Mouse (Mus musculus) heart, adult 2 months (tissue): ENCODE measurements around the gene Olfr623. TPM values are rescaled to one million over a fixed set of nuclear protein-coding genes. Genes with fewer than 3 reads are reported as not detected.

Experiments used
- DNase-seq, 2 experiments: peaks; one replicate each; pipeline ENCODE4 v3.0.0; 2021
- H3K27ac ChIP-seq: fragments of 200-600 bp; 2 replicates; pipeline ENCODE4 v1.8.1; 2022
- H3K27me3 ChIP-seq: fragments of 200-500 bp; 2 replicates; pipeline ENCODE4 v1.6.1; 2012; ENCODE audit warnings: mild to moderate bottlenecking, low read length, inconsistent platforms, mixed read lengths; ENCODE audit not compliant: control insufficient read depth, insufficient read depth
- H3K36me3 ChIP-seq: fragments of 200-500 bp; 2 replicates; pipeline ENCODE4 v1.6.1; 2012; ENCODE audit warnings: low read length, inconsistent platforms; ENCODE audit not compliant: control insufficient read depth, insufficient read depth
- H3K4me1 ChIP-seq: fragments of 200-500 bp; 2 replicates; pipeline ENCODE4 v1.6.1; 2011; ENCODE audit warnings: low read length; ENCODE audit not compliant: control insufficient read depth, insufficient read depth
- H3K4me3 ChIP-seq: fragments of 200-600 bp; 2 replicates; pipeline ENCODE4 v1.8.1; 2022
- H3K79me2 ChIP-seq: fragments of 200-500 bp; replicated peaks from 2 replicates; pipeline ENCODE4 v1.6.1; 2012; ENCODE audit warnings: mild to moderate bottlenecking, inconsistent platforms, low read length, moderate library complexity, mixed read lengths; ENCODE audit not compliant: control insufficient read depth, insufficient read depth
- H3K9ac ChIP-seq: fragments of 200-500 bp; 2 replicates; pipeline ENCODE4 v1.6.1; 2012; ENCODE audit warnings: low read depth, mild to moderate bottlenecking, control low read depth, inconsistent platforms, low read length, mixed read lengths
- CTCF ChIP-seq: fragments of 200-600 bp; IDR thresholded peaks from 2 replicates; pipeline ENCODE4 v1.8.1; 2022; ENCODE audit warnings: antibody characterized with exemption, mild to moderate bottlenecking, moderate library complexity
- EP300 ChIP-seq: fragments of 200-500 bp; IDR thresholded peaks from 2 replicates; pipeline ENCODE4 v1.6.1; 2011; ENCODE audit warnings: low read depth, low read length, control low read depth; ENCODE audit not compliant: insufficient read depth
- POLR2A ChIP-seq: fragments of 200-500 bp; IDR thresholded peaks from 2 replicates; pipeline ENCODE4 v1.6.1; 2011; ENCODE audit warnings: mild to moderate bottlenecking, low read depth, low read length, control low read depth; ENCODE audit not compliant: insufficient read depth
- WGBS: fragments of 180-500 bp; shearing (Covaris S2); methylation state at CpG from one replicate; pipeline ENCODE4 v1.1.7; 2018; 5-methylcytosine and 5-hydroxymethylcytosine counted together
- intact Hi-C: fragments of 180-260 bp; cut with DNase I; formaldehyde crosslinking; loops from one replicate; pipeline ENCODE4 v1.15.1; 2025
- polyA plus RNA-seq: library from polyadenylated mRNA; depleted of rRNA; stranded (reverse); fragments of >200 nt; gene quantifications from 2 replicates; pipeline ENCODE4 v1.2.3, GENCODE M21; 2012; rRNA removed
- total RNA-seq, 2 experiments: library from RNA; stranded (reverse); gene quantifications; 2 replicates each; pipeline ENCODE4 v1.2.3; 2021

The Olfr623 gene
- total and polyA plus RNA-seq, 3 experiments: not detected

DNA sequence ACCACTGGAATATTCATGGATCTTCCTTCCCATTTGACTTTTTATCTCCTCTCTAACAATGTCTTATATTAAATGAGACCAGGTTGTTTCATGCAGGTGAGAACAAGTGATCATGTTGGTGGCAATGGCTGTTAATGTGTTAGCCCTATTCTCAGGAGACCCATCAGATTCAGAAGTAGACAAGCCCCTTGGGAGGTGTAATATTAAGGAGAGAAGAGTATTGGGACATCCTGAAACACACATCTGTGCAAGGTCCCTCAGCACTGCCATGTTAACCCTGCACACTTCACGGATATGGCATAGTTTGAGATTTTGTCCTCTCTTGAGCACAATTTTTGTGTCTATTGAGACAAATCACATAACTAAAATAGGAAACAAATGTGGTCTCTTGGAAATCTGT, 20.9 kb downstream of the Olfr623 start, which contains the start of gene Olfr622:
Olfr622 (minus strand) TSS at position 101 of the 400 bp plus-strand sequence.
- 67% methylated on average over 1 of the region's 1 CpGs for WGBS
- Histone ChIP-seq H3K4me1 (no peaks in the 10 kb centered on the region), H3K36me3 (no peaks in the 10 kb centered on the region), H3K27me3 (no peaks in the 10 kb centered on the region), H3K27ac (no peak within 1 kb of the TSS), H3K9ac (no peak within 1 kb of the TSS), H3K4me3 (no peak within 1 kb of the TSS), H3K79me2 (no peaks in the 10 kb centered on the region)
- DNase-seq: no peak
- intact Hi-C loops: no loop called here
- TF ChIP-seq CTCF (no peak), POLR2A (no peak), EP300 (no peak)

DNA sequence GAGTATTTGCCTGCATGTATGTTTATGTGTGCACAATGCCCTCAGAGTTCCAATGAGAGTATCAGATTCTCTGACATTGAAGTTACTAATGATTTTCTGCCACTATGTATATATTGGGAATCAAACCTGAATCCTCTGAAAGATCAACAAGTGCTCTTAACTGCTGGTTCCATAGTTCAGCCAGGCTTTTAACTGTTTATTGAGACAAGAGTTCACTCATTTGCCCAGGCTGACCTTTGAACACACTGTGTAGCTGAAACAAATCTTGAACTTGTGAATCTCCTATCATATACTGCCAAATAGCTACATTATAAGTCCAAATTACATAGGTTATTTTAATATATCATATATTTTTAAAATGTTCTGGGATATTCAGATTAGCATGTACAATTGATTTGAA, 26.7 kb downstream of the Olfr623 start:
- Histone ChIP-seq H3K27me3 (no peaks in the 10 kb centered on the region), H3K36me3 (no peaks in the 10 kb centered on the region), H3K79me2 (no peaks in the 10 kb centered on the region), H3K4me1 (no peaks in the 10 kb centered on the region), H3K27ac (no peak overlapping the region), H3K9ac (no peak overlapping the region), H3K4me3 (no peak overlapping the region)
- intact Hi-C loops: no loop called here
- DNase-seq: no peak
- TF ChIP-seq CTCF: no peak
- no peak for TF ChIP-seq POLR2A
- TF ChIP-seq EP300: no peak

DNA sequence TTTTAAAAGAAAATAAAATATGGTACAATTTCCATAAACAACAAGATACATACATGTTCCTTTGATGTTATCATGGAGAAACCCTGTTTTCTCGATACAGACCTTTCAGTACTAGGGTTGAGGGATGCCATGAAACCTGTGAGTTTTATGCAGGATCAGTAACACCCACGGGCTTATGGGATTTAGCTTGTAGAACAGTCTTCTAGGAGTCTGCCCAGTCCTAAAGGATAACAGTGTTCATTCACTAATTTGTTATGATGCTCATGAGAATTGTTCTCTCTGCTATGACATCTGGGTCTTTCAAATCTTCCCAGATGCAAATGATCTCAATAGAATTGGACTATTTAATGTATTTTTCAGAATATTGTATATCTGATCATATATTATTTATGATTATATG, 51.1 kb downstream of the Olfr623 start, which contains the start of gene Olfr620:
Olfr620 (minus strand) TSS at position 101 of the 400 bp plus-strand sequence.
- no peak within 1 kb of the TSS for H3K4me3 ChIP-seq
- no peak within 1 kb of the TSS for H3K27ac ChIP-seq
- no peaks in the 10 kb centered on the region for H3K36me3 ChIP-seq
- TF ChIP-seq EP300: no peak
- H3K27me3 ChIP-seq: no peaks in the 10 kb centered on the region
- WGBS: 54% methylated on average over 2 of the region's 2 CpGs
- no peak for DNase-seq
- no peaks in the 10 kb centered on the region for H3K79me2 ChIP-seq
- no peak within 1 kb of the TSS for H3K9ac ChIP-seq
- no peaks in the 10 kb centered on the region for H3K4me1 ChIP-seq
- intact Hi-C loops: no loop called here

Other genes with a start within 250 kb of the Olfr623 start
Only the 30 nearest of the 34 such genes appear.
- not detected for gene Olfr605, start 218.3 kb downstream of the Olfr623 start, total RNA-seq
- not detected in 2 replicates for gene Olfr605, start 218.3 kb downstream of the Olfr623 start, polyA plus RNA-seq
- not detected for gene Olfr606, start 214.7 kb downstream of the Olfr623 start, total RNA-seq
- gene Olfr606, start 214.7 kb downstream of the Olfr623 start, polyA plus RNA-seq: not detected in 2 replicates
- not detected for gene Olfr607, start 199.5 kb downstream of the Olfr623 start, total RNA-seq
- not detected in 2 replicates for gene Olfr607, start 199.5 kb downstream of the Olfr623 start, polyA plus RNA-seq
- not detected for gene Olfr608, start 193.8 kb downstream of the Olfr623 start, total RNA-seq
- not detected in 2 replicates for gene Olfr608, start 193.8 kb downstream of the Olfr623 start, polyA plus RNA-seq
- not detected for gene Olfr609, start 165.6 kb downstream of the Olfr623 start, total RNA-seq
- not detected in 2 replicates for gene Olfr609, start 165.6 kb downstream of the Olfr623 start, polyA plus RNA-seq
- not detected for gene Olfr610, start 151.6 kb downstream of the Olfr623 start, total RNA-seq
- not detected in 2 replicates for gene Olfr610, start 151.6 kb downstream of the Olfr623 start, polyA plus RNA-seq
- gene Olfr611, start 142.9 kb downstream of the Olfr623 start, total RNA-seq: not detected
- not detected in 2 replicates for gene Olfr611, start 142.9 kb downstream of the Olfr623 start, polyA plus RNA-seq
- not detected for gene Olfr612, start 121.0 kb downstream of the Olfr623 start, total RNA-seq
- not detected in 2 replicates for gene Olfr612, start 121.0 kb downstream of the Olfr623 start, polyA plus RNA-seq
- gene Olfr613, start 115.6 kb downstream of the Olfr623 start, total RNA-seq: not detected
- not detected in 2 replicates for gene Olfr613, start 115.6 kb downstream of the Olfr623 start, polyA plus RNA-seq
- gene Olfr615, start 107.6 kb downstream of the Olfr623 start, total RNA-seq: not detected
- gene Olfr615, start 107.6 kb downstream of the Olfr623 start, polyA plus RNA-seq: not detected in 2 replicates
- not detected for gene Olfr616, start 94.6 kb downstream of the Olfr623 start, total RNA-seq
- not detected in 2 replicates for gene Olfr616, start 94.6 kb downstream of the Olfr623 start, polyA plus RNA-seq
- not detected for gene Olfr617, start 90.6 kb downstream of the Olfr623 start, total RNA-seq
- gene Olfr617, start 90.6 kb downstream of the Olfr623 start, polyA plus RNA-seq: not detected in 2 replicates
- gene Olfr618, start 73.6 kb downstream of the Olfr623 start, total RNA-seq: not detected
- not detected in 2 replicates for gene Olfr618, start 73.6 kb downstream of the Olfr623 start, polyA plus RNA-seq
- gene Olfr619, start 63.1 kb downstream of the Olfr623 start, total RNA-seq: not detected
- gene Olfr619, start 63.1 kb downstream of the Olfr623 start, polyA plus RNA-seq: not detected in 2 replicates
- not detected for gene Olfr620, start 51.2 kb downstream of the Olfr623 start, total RNA-seq
- gene Olfr620, start 51.2 kb downstream of the Olfr623 start, polyA plus RNA-seq: not detected in 2 replicates
- gene Olfr622, start 21.0 kb downstream of the Olfr623 start, total RNA-seq: not detected
- not detected in 2 replicates for gene Olfr622, start 21.0 kb downstream of the Olfr623 start, polyA plus RNA-seq
- gene Olfr624, start 7.5 kb upstream of the Olfr623 start, total RNA-seq: not detected
- gene Olfr624, start 7.5 kb upstream of the Olfr623 start, polyA plus RNA-seq: 0.03 TPM in 1 of 2 replicates, not detected in the other
- not detected for gene Olfr625-ps1, start 19.0 kb upstream of the Olfr623 start, total RNA-seq
- not detected in 2 replicates for gene Olfr625-ps1, start 19.0 kb upstream of the Olfr623 start, polyA plus RNA-seq
- not detected for gene Olfr243, start 51.0 kb upstream of the Olfr623 start, total RNA-seq
- gene Olfr243, start 51.0 kb upstream of the Olfr623 start, polyA plus RNA-seq: not detected in 2 replicates
- not detected for gene Olfr628, start 66.7 kb upstream of the Olfr623 start, total RNA-seq
- not detected in 2 replicates for gene Olfr628, start 66.7 kb upstream of the Olfr623 start, polyA plus RNA-seq
- gene Olfr629, start 81.2 kb upstream of the Olfr623 start, total RNA-seq: not detected
- gene Olfr629, start 81.2 kb upstream of the Olfr623 start, polyA plus RNA-seq: not detected in 2 replicates
- gene Olfr630, start 93.6 kb upstream of the Olfr623 start, total RNA-seq: not detected
- gene Olfr630, start 93.6 kb upstream of the Olfr623 start, polyA plus RNA-seq: not detected in 2 replicates
- gene Olfr69, start 107.9 kb upstream of the Olfr623 start, total RNA-seq: not detected
- gene Olfr69, start 107.9 kb upstream of the Olfr623 start, polyA plus RNA-seq: not detected in 2 replicates
- gene Olfr68, start 116.0 kb upstream of the Olfr623 start, total RNA-seq: not detected
- gene Olfr68, start 116.0 kb upstream of the Olfr623 start, polyA plus RNA-seq: not detected in 2 replicates
- not detected for gene Olfr67, start 128.1 kb upstream of the Olfr623 start, total RNA-seq
- not detected in 2 replicates for gene Olfr67, start 128.1 kb upstream of the Olfr623 start, polyA plus RNA-seq
- 1,000 to 10,000 TPM in 1 of 2 experiments, 100 to 1,000 TPM in 1; 558 to 4,688 TPM for gene Hbb-bt, start 150.3 kb upstream of the Olfr623 start, total RNA-seq
- gene Hbb-bt, start 150.3 kb upstream of the Olfr623 start, polyA plus RNA-seq: 954 and 7,998 TPM in 2 replicates
- over 10,000 TPM in 1 of 2 experiments, 1,000 to 10,000 TPM in 1; 5,780 to 41,164 TPM for gene Hbb-bs, start 164.4 kb upstream of the Olfr623 start, total RNA-seq
- 10,215 and 68,774 TPM in 2 replicates for gene Hbb-bs, start 164.4 kb upstream of the Olfr623 start, polyA plus RNA-seq
- gene Hbb-bh2, start 176.8 kb upstream of the Olfr623 start, total RNA-seq: not detected
- not detected in 2 replicates for gene Hbb-bh2, start 176.8 kb upstream of the Olfr623 start, polyA plus RNA-seq
- gene Hbb-bh1, start 179.5 kb upstream of the Olfr623 start, total RNA-seq: not detected
- gene Hbb-bh1, start 179.5 kb upstream of the Olfr623 start, polyA plus RNA-seq: not detected in 2 replicates
- not detected for gene Hbb-y, start 189.5 kb upstream of the Olfr623 start, total RNA-seq
- gene Hbb-y, start 189.5 kb upstream of the Olfr623 start, polyA plus RNA-seq: not detected in 2 replicates